Comparison of ENCODE assay signal across 20 mouse cellular contexts in genomic region chr8:125665183-125665875, GRCm38 (mm10). TPM values are rescaled to one million over a fixed set of nuclear protein-coding genes. Genes with fewer than 3 reads are reported as not detected.
DNase-seq lines count a peak whose midpoint lies in the region; ATAC-seq and TF ChIP-seq lines count a peak whose summit lies in the region.
"Had no signal": no experiment of that assay in that cellular context is flagged by ENCODE, and none has a peak within 500 bp of the region (broad histone marks: within the 10 kb centered on the region; RNA-seq: fewer than 3 reads in every experiment).

No protein-coding gene starts in this region.

- TF ChIP-seq POLR2A in lung, adult 2 months (IDR thresholded peaks at IDR 0.05; ENCODE audit: borderline replicate concordance, extremely low read depth, low read depth, low read length): no peak

- H3K4me1 ChIP-seq in heart, embryonic 13.5 days: peaks cover 54% of the 10 kb centered on the region
- peaks cover 22% of the 10 kb centered on the region for H3K4me1 ChIP-seq in lung, embryonic 16.5 days (replicated peaks; ENCODE audit: control insufficient read depth, insufficient read depth, low read length)
- H3K4me1 ChIP-seq in lung, adult 2 months (ENCODE audit: control insufficient read depth, insufficient read depth, low read length): 0 out of 2 replicates have a peak, but pooled peaks cover 5% of the 10 kb centered on the region

- peaks cover under 1% of the 10 kb centered on the region for H3K36me3 ChIP-seq in heart, embryonic 13.5 days
- H3K36me3 ChIP-seq in lung, embryonic 16.5 days (ENCODE audit: control insufficient read depth, insufficient read depth, low read length): peaks cover under 1% of the 10 kb centered on the region; the same call in 1 of the 2 replicates
- H3K36me3 ChIP-seq: forebrain, embryonic 12.5 days had no signal

- H3K4me2 ChIP-seq in heart, embryonic 13.5 days: peak overlapping the region; percentile 56
- no peak overlapping the region for H3K4me2 ChIP-seq in lung, embryonic 16.5 days (ENCODE audit: low read depth, low read length)
- H3K4me2 ChIP-seq: embryonic facial prominence, embryonic 15.5 days; forebrain, embryonic 12.5 days had no signal

- WGBS in heart, embryonic 13.5 days: 52% methylated on average over 8 of the region's 8 CpGs
- 57% methylated on average over 8 of the region's 8 CpGs for WGBS in lung, embryonic 16.5 days
- 70% methylated on average over 8 of the region's 8 CpGs for WGBS in lung, adult 2 months

- H3K4me3 ChIP-seq in heart, embryonic 13.5 days: no peak overlapping the region
- no peak overlapping the region for H3K4me3 ChIP-seq in lung, embryonic 16.5 days (ENCODE audit: low read length)
- no peak overlapping the region for H3K4me3 ChIP-seq in lung, adult 2 months (replicated peaks; ENCODE audit: extremely low read depth, low read depth, low read length)
- H3K4me3 ChIP-seq: embryonic facial prominence, embryonic 15.5 days; forebrain, embryonic 12.5 days; layer of hippocampus, adult 2 months had no signal

- TF ChIP-seq CTCF in lung, adult 2 months (IDR thresholded peaks at IDR 0.05; ENCODE audit: insufficient read depth, low read length): no peak

- peak overlapping the region; percentile 60 for H3K9ac ChIP-seq in heart, embryonic 13.5 days
- H3K9ac ChIP-seq in lung, embryonic 16.5 days (ENCODE audit: low read length): no peak overlapping the region; the same call in 1 of the 2 replicates
- H3K9ac ChIP-seq: embryonic facial prominence, embryonic 15.5 days; forebrain, embryonic 12.5 days; liver, embryonic 14.5 days had no signal

- peak overlapping the region; percentile 95 for H3K27ac ChIP-seq in heart, embryonic 13.5 days (replicated peaks)
- 0 out of 2 replicates have a peak overlapping the region, but pooled peaks have one; percentile 31 for H3K27ac ChIP-seq in lung, embryonic 16.5 days (ENCODE audit: low read length)
- H3K27ac ChIP-seq: embryonic facial prominence, embryonic 15.5 days; forebrain, embryonic 12.5 days; hindbrain, postnatal 0 days; layer of hippocampus, adult 2 months; liver, embryonic 14.5 days; stomach, postnatal 0 days had no signal

- no peaks in the 10 kb centered on the region for H3K27me3 ChIP-seq in heart, embryonic 13.5 days (replicated peaks)
- no peaks in the 10 kb centered on the region for H3K27me3 ChIP-seq in lung, embryonic 16.5 days (ENCODE audit: control insufficient read depth, insufficient read depth, low read depth, low read length)
- H3K27me3 ChIP-seq: embryonic facial prominence, embryonic 15.5 days had no signal

- no peak for DNase-seq in heart, postnatal 10 days
- no peak for DNase-seq in lung, adult 2 months
- peak; percentile 80 for DNase-seq in R1 (ENCODE audit: low read depth, low spot score)
- peak; percentile 13 for DNase-seq in naive thymus-derived CD4-positive, alpha-beta T cell, adult 2 months (ENCODE audit: low read depth)
- no peak for DNase-seq in ovary, postnatal 10 days (ENCODE audit: low spot score)
- DNase-seq: adrenal gland, postnatal 36 days; cerebellum, adult 8-10 months; gastrocnemius, postnatal 25 days; kidney, adult 11 months; kidney, postnatal 10 days; thymus, postnatal 14 days had no signal

- ATAC-seq in heart, embryonic 13.5 days (ENCODE audit: extremely low read depth, insufficient number of reproducible peaks, low FRiP score, low TSS enrichment): no peak
- ATAC-seq in lung, embryonic 16.5 days (ENCODE audit: low read depth): no peak
- ATAC-seq: CD4-positive, CD25-positive, alpha-beta regulatory T cell, adult 4 months; hindbrain, postnatal 0 days had no signal

- H3K9me3 ChIP-seq in heart, embryonic 13.5 days: 0 out of 2 replicates have a peak, but pooled peaks cover 2% of the 10 kb centered on the region
- peaks cover 8% of the 10 kb centered on the region for H3K9me3 ChIP-seq in lung, embryonic 16.5 days (ENCODE audit: control insufficient read depth, low read length)
- H3K9me3 ChIP-seq: embryonic facial prominence, embryonic 15.5 days had no signal

- intact Hi-C loops in heart, postnatal 10 days (cut with DNase I): loop anchor here (5.0 kb wide), 1 partner anchor 93 kb away; no protein-coding TSS in a partner anchor

RNA-seq across cellular contexts. Expression of gene Map10, which starts 4.3 kb away (rescaled TPM):
- 4.9 and 5.9 TPM in 2 replicates for polyA plus RNA-seq in heart, embryonic 13.5 days (2015; fragmentation: Nextera tagmentation; extraction: Ambion mirVana)
- 1 to 10 TPM; 5.8 to 6.5 TPM for total RNA-seq in heart, postnatal 10 days (2021)
- 5.3 and 6.8 TPM in 2 replicates for polyA plus RNA-seq in lung, embryonic 16.5 days (2015; fragmentation: Nextera tagmentation; extraction: Ambion mirVana)
- 2.0 and 2.6 TPM in 2 replicates for polyA plus RNA-seq in lung, adult 2 months (2012; rRNA removed)

Comparison
In these comparisons a context has a peak if more than half of its experiments do, and no peak if none do; other contexts are left out.
1. DNase-seq: peak in R1 (single experiment) and naive thymus-derived CD4-positive, alpha-beta T cell, adult 2 months (single experiment); none in heart, postnatal 10 days (0 of 2), lung, adult 2 months (single experiment) and ovary, postnatal 10 days (single experiment).